Mouse (Mus musculus): Measurements from ENCODE around the gene Rps6kl1. TPM values are rescaled to one million over a fixed set of nuclear protein-coding genes. Genes with fewer than 3 reads are reported as not detected.
"Not testable (repeated sequence)": the region's sequence is repeated elsewhere in the genome, so short reads cannot be mapped to it uniquely, and the experiment has no call there.

The Rps6kl1 gene
- total RNA-seq, 2 experiments from 2014 or later: 0.04 to 0.15 TPM

- no peak for ATAC-seq (ENCODE audit: poor library complexity, severe bottlenecking)
Measured at GRCm38 (mm10) chr12:85175926-85176845, 25.1 kb upstream of the Rps6kl1 start.

- ATAC-seq (ENCODE audit: poor library complexity, severe bottlenecking): no peak
Measured at GRCm38 (mm10) chr12:85175087-85175675, 24.1 kb upstream of the Rps6kl1 start.

- ATAC-seq (ENCODE audit: poor library complexity, severe bottlenecking): no peak
Measured at GRCm38 (mm10) chr12:85174016-85174415, 23.0 kb upstream of the Rps6kl1 start.

GRCm38 (mm10) chr12:85170948-85171307 lies 19.9 kb upstream of the Rps6kl1 start:
- no peak for ATAC-seq (ENCODE audit: poor library complexity, severe bottlenecking)

- ATAC-seq (ENCODE audit: poor library complexity, severe bottlenecking): no peak
Measured at GRCm38 (mm10) chr12:85170284-85170947, 19.4 kb upstream of the Rps6kl1 start.

- ATAC-seq (ENCODE audit: poor library complexity, severe bottlenecking): no peak
Measured at GRCm38 (mm10) chr12:85169877-85170276, 18.8 kb upstream of the Rps6kl1 start.

GRCm38 (mm10) chr12:85169117-85169858 lies 18.2 kb upstream of the Rps6kl1 start:
- ATAC-seq (ENCODE audit: poor library complexity, severe bottlenecking): peak; percentile 95

- no peak for ATAC-seq (ENCODE audit: poor library complexity, severe bottlenecking)
Measured at GRCm38 (mm10) chr12:85166631-85167030, 15.6 kb upstream of the Rps6kl1 start.

GRCm38 (mm10) chr12:85164996-85165395 lies 13.9 kb upstream of the Rps6kl1 start:
- ATAC-seq (ENCODE audit: poor library complexity, severe bottlenecking): no peak

- no peak for ATAC-seq (ENCODE audit: poor library complexity, severe bottlenecking)
Measured at GRCm38 (mm10) chr12:85159592-85159991, 8.5 kb upstream of the Rps6kl1 start.

- ATAC-seq (ENCODE audit: poor library complexity, severe bottlenecking): no peak
Measured at GRCm38 (mm10) chr12:85158801-85159200, 7.7 kb upstream of the Rps6kl1 start.

- ATAC-seq (ENCODE audit: poor library complexity, severe bottlenecking): no peak
Measured at GRCm38 (mm10) chr12:85157797-85158460, 6.9 kb upstream of the Rps6kl1 start.

GRCm38 (mm10) chr12:85156324-85156723 lies 5.3 kb upstream of the Rps6kl1 start:
- no peak for ATAC-seq (ENCODE audit: poor library complexity, severe bottlenecking)

- ATAC-seq (ENCODE audit: poor library complexity, severe bottlenecking): peak; percentile 43; the same call in 1 of the 2 replicates
Measured at GRCm38 (mm10) chr12:85153011-85153410, 1.9 kb upstream of the Rps6kl1 start.

GRCm38 (mm10) chr12:85150321-85151001 lies 603 bp downstream of the Rps6kl1 start:
- ATAC-seq (ENCODE audit: poor library complexity, severe bottlenecking): 0 out of 2 replicates have a peak, but pooled peaks have one; percentile 19

GRCm38 (mm10) chr12:85146881-85147280 lies 4.2 kb downstream of the Rps6kl1 start:
- no peak for ATAC-seq (ENCODE audit: poor library complexity, severe bottlenecking)

GRCm38 (mm10) chr12:85146355-85146754 lies 4.7 kb downstream of the Rps6kl1 start:
- ATAC-seq (ENCODE audit: poor library complexity, severe bottlenecking): no peak

- no peak for ATAC-seq (ENCODE audit: poor library complexity, severe bottlenecking)
Measured at GRCm38 (mm10) chr12:85145630-85146029, 5.4 kb downstream of the Rps6kl1 start.

GRCm38 (mm10) chr12:85144821-85145220 lies 6.2 kb downstream of the Rps6kl1 start:
- ATAC-seq (ENCODE audit: poor library complexity, severe bottlenecking): no peak

GRCm38 (mm10) chr12:85144276-85144675 lies 6.8 kb downstream of the Rps6kl1 start:
- not testable (repeated sequence) for ATAC-seq (ENCODE audit: poor library complexity, severe bottlenecking)

Data from megakaryocyte, adult 5-6 weeks (primary cell).